Mouse (Mus musculus) kidney, postnatal 10 days (tissue): ENCODE results near the gene Foxn1.

Source experiments
- DNase-seq: peaks from one replicate; pipeline ENCODE4 v3.0.0; 2021; ENCODE audit warnings: mixed read lengths

Gene Foxn1

DNA sequence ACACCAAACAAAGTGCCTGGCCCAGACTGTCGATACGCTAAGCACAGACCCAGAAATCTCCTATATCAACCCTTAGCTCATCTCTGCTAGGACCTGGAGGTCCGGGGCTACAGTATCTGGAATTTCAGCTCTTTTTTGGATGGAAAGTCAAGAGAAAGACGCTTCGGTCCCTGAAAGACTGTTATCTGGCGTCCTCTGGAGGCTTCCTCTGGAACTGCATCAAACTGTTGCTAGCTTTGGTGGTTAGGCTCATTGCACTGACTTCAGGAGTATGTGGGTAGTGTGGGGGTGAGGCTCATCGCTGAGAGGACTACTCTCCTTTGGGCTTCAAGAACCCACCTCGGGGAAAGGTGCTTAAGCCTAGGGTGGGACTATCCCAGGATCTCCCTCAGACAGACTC lies 13.3 kb upstream of the Foxn1 start:
- peak; percentile 88 for DNase-seq

DNA sequence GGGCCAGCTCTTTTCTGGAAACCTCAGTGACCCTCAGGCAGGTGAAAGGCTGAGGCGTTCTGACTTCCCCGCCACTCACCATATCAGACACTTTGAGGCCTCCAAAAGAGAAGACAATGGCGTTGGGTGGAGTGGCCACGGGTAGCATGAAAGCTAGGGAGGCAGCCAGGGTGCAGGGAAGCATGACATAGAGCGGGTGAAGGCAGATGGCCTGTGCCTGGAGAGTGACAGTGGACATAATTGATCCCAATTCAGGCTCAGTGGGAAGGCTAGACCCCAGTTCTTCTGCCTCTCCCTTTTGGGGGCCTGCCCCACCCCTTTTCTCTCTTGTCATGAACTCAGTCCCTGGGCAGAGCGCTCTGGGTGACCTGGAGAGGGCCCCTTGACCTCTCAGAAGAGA lies 11.9 kb upstream of the Foxn1 start:
- no peak for DNase-seq

DNA sequence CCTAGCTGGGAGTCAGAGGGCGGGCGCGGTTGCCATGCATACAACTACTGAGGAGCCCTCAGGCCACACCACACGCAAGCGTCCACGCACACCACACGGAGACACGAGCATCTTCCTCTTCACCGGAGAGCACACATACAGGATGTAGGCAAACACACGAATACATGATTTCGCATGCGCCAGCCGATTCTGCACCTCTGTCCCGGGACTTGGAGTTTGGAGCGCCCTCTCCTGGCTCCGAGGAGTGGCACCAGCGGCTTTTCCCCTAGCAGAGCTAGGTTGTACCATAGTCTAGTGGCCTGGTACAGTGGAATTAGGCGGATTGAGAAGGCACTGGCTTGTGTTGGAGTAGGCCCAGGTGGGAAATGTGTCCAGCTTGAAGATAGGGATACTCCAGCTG lies 11.0 kb upstream of the Foxn1 start:
- peak; percentile 86 for DNase-seq

DNA sequence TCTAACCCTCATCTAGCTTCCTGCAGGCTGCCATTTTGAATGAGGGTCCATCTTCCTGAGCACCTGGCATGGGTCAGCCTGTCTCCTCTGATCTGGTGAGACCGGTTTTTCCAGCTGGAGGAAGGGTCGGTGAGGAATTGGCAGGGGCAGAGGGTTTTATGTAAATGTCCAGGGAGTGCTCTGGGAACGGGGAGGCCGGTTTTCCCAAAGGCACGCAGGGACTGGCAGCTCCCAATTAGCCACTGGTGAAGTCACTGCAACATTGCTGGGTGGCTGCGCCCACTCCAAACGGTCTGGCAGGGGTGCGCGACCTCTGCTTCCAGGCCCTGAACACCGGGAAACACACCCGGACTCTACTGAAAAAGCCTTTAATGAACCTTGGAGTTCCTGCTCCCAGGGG lies 10.6 kb upstream of the Foxn1 start:
- peak; percentile 47 for DNase-seq

DNA sequence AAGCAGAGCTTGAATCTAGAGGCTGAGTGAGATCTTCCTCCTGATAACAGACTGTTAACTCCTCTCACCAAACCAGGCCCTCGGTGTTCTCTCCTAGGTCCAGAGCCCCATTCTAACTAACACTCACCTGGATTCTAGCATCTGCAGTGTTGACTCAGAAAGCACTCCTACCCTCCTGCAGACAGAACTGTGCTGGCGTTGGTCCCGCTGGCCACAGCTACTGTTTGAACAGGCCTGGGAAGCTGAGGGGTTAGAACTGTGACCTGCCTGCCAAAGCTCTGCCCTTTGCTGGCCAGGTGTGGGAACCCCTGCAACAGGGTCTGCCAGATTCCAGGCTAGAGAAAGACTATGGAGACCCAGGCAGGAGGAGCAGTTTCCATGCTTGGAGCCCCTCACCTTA lies 6.4 kb upstream of the Foxn1 start:
- no peak for DNase-seq

DNA sequence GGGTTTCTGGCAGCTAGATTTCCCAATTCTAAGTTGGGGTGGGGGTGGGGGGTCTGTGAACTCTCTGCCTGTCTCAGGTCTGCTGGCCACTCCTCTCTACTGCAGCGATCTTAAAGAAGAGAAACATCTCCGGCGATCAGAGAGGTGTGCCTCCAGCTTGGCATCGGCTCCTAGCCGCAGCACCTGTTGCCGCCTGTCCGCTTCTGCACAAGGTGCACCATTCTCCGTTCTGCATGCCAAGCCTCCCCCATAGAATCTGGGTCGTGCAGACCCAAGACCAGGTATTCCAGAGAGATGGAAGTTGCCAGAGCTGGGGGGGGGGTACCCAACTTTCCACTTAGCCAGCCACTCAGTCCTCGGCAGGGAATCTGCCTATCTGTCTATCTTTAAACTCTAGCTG lies 582 bp downstream of the Foxn1 start:
- no peak for DNase-seq

DNA sequence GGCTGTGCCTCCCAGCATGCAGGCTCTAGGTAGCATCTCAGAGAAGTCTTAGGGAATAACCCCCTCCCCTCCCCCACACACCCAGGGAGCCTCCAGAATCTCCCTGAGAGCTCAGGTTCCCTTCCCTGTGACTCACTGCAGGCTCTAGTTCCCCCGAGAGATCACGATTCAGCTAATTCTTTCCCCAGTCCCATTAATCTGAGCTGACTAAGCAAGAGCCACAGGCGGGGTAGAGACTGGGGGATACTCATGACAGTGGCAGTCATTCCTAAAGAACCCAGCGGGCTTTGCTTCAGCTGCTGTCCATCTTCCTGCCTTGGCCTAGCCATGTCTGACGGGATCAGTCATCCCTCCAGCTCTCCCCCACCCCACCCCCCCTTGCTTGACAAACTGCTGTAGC lies 3.7 kb downstream of the Foxn1 start:
- no peak for DNase-seq

DNA sequence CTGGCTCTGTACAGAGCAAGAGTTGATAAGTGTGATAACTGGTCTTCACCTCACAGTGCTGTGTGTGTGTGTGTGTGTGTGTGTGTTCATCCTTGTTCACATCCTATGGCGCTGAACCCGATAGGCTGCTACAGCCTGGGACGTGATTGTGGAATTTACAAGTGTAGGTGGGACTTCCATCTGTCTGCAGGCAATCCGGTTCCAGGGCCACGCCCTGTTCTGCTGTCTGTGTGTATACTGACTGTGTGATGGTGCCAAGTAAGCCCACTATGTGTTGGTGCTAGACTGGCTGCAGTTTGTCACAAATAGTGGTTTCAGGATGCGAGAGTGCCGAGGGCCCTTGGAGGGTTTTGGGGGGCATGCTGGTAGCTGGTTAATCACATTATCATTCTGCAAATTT lies 4.1 kb downstream of the Foxn1 start:
- no peak for DNase-seq

DNA sequence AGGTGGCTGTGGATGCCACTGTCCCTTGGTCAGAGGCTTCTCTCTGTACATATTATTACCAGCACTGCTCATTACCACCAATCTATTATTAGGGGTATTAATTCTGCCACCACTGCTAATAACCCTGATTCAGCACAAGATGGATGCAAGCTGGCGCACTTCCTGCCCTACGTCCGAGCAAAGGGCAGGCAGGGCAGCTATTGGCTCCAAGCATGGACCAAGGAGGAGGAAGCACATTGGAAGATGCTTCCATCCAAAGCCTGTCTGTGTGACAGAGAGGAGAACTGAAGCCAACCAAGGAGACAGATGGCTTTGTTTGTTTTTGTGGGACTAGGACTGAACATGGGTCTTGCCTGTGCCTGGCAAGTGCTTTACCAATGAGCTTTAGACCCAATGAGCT lies 5.4 kb downstream of the Foxn1 start:
- no peak for DNase-seq

DNA sequence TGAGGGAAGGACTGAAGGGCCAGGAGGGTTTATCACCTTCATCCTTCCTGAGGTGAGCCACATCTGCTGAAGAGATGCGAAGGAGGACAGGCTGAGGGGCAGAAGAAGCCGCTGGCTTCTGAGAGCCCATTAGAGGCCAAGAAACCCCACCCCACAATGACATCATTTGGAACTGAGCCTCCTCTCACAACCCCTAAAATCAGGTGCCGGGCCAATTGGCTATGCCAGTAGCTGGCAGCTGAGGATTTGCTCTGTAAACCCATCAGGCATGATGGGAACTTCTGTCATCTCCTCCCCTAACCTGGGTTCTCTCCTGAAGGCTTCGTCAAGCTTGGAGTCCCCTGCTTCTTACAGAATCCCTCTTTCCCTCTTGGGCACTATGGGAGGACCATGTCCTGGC lies 6.0 kb downstream of the Foxn1 start:
- no peak for DNase-seq

DNA sequence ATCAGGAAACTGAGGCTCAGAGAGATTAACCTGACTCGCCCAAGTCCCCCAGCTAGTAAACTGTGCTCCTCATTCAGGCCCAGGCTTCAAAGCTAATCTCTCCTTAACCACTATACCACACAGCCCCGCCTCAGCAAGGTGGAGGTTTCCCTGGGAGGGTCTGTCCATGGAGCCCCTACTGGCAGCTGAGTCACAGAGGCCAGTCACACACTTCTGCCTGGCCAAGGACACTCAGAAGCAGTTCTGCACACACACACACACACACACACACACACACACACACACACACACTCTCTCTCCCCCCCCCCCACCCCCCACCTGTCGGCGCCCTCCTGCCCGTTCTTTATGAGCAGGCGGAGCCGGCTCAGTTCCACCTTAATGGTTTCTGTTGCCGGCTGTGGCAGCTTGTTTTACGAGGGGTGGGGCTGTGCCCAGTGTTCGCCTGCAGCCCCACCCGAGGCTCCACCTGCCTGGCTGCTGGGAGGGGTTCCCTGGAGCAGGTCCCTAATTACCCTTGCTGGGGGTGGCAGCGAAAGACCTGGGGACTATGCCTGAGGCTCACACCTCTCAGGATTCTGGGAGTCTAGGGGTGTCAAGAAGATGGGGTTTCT lies 8.7 kb downstream of the Foxn1 start:
- peak; percentile 63 for DNase-seq

DNA sequence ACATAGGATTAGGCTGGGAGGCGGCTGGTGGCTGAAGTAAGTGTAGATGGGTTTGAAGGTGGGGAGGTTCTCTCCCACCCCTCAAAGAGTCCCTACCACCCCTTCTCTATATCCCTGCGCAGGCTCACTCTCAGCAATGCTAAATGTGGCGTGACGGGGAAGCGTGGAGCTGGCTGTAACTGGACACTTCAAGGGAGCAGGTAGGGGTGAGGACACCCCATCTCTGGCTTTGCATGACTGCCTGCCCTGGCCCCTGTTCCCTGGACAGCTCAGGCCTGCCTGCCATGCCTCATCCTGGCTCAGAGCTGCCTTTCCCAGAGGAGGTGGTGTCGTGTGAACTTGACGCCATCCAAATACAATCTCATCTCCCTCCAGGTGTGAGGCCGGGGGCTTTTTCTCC lies 12.2 kb downstream of the Foxn1 start:
- peak; percentile 55 for DNase-seq

DNA sequence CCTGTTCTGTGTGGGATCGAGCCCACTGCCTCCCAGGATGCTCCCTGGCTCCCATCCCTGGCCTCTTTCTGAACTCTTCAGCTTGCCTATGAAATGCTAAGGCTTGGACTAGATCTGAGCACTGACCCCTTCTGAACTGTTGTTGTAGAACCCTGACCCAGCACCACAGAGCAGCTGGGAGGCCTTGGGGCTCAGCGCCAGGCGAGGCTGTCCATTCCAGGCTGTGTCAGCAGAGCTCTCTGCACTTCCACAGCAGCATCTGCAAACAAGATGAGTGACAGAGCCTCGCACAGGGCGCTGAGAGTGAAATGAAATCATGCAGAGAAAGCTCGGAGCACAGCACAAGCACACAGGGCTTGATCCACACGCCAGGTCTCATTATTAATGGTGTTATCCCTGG lies 13.7 kb downstream of the Foxn1 start:
- DNase-seq: peak; percentile 82

DNA sequence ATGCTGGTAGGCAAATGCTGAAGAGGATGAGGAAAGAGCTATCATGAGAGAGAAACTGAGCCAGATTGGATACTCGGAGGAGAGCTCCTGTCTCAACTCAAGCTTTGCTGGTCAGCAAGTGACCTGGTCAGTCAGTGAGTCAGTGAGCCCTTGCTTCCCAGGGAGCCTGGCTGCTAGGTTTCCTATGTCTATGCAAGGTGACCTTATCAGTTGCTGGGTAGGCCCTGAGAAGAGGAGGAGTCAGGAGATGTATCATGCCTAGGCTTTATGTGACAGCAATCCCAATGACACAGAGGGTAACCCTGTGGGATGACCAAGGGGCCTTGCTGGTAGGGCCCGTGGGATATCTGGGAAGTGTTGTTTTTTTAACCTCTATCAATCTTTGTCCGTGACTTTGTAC lies 14.2 kb downstream of the Foxn1 start:
- DNase-seq: no peak

DNA sequence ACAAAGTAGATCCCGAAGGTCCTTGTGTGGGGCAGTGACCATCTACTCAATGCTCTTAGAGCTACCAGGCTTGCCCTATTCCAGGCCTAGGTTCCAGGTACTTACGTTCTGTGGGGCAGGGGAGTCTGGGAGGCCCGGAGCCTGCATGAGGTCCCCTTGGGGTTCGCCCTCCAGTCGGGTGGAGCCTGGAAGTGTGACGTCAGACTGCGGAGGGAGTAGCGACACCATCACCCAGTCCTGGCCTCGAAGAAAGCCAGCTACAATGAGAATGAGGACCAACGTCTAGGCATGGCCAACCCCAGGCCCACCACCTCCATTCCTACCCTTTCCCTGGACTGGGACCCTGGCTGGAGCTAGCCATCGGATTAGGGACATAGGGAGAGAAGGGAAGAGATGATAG lies 14.6 kb downstream of the Foxn1 start:
- DNase-seq: no peak

DNA sequence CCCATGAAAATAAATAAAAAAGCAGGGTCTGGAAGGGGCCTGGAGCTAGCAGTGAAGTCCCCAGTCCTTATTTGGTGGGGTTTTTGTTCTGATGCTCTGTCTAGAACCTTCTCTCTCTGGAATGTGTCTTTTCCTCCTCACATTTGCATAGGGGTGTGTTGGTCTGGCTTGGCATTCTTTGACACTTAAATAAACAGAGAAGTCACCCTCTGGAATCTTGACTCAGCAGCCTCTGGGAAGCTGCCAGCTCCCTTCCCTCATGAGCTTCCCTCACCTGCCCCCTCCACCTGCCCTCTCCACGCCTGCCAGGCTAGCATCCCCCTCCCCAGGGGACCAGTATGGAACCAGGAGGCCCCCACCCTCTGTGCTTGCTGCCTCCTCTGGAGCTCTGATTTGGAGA lies 16.0 kb downstream of the Foxn1 start:
- peak; percentile 57 for DNase-seq

DNA sequence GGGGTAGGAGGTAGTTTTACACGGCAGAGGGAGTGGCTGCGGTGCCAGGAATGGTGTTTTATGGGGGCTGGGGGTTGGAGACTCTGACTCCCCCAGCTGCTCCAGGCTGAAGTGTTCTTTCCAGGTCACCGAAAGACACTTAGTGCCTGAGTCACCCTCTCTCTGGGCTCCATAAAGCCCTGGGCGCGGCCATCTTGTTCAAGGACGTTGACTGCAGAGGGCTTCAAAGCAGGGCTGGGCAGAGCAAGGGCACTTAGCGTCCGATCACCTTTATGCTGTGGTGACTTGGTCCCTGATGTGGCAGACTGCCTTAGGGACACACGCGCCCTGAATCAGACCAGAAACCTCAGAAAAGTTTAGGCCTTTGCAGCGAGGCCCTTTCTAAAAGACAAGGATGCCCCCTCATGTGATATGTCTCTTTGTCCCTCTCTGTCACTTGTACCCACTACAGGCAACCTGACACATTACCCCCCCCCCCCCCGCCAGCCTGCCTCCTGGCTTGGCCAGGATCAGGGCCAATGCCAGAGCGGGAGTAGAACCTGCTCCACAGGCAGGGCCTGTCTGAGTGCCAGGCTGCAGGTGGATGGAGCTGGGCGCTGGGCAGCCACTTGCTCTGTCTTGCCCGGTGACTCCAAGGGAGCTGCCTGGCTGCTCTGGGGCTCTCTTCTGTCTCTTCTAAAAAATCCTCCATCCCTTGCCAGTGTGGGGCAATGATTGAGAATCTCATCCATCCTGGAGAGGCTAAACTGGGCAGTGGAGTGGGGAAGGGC lies 18.7 kb downstream of the Foxn1 start:
- no peak for DNase-seq

DNA sequence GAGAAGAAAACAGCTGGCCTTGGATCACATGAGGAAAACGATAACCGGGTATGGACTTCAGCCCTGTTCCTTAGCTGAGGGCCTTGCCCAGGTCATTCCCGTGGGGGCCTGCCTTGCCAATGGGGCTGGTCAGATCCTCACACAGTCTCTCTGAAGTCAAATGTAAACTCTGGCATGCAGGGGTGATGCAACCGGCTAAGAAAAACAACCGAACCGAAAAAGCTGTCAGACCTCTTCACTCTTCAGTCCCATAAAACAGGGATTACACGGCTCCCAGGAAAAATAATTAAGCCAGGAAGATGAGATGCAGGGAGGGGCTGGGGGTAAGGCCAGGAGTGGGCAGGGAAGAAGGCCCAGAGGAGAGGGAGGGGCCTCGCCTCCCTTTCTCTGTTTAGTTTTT lies 22.3 kb downstream of the Foxn1 start:
- DNase-seq: peak; percentile 42

DNA sequence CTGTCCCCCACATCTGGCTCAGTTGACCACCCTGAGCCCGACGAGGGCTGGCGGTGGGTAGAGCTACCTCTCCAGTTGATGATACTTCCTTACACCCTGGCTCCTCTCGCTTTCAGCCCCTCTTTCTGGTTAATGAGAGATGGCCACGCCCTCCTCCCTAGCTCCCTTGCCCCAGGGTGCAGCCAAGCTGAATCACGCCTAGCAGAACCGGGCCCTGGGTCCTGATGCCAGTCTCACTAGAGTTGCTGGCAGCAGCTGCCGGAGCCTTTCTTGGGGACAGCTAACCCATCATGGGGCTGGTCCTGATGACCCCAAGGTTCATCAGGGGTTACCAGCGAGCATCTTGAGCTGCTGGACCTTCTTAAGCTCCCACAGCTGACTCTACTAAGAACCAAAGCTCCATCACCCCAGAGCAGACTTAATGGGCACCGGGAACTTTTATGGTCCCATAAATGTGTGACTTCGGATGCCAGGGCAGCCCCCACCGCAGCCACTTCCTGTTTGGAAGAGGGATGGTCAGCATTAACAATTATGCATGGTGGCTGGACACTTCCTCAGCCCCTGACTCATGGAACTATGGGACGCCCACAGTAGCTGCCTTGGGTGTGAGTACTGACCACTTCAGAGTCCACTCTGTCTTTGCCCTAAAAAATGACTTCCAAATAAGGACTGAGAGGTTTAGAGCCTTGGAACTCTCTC lies 22.9 kb downstream of the Foxn1 start:
- peak; percentile 56 for DNase-seq

DNA sequence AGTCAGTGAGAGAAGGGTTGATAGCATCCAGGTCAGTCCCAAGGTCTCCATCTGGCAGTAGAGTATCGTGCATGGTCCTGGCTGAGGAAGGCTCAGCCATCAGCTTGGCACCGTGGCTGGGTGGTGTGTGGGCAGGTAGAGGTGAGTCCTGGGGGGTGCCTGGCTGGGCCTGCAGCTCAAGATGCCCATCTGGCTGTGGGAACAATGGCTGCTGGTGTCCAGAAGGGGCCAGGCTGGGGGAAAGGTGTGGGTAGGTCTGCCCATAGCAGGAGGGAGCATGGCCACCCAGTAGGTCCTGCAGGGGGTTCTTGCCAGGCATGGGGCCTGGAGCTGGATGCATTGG lies 25.6 kb downstream of the Foxn1 start:
- no peak for DNase-seq

DNA sequence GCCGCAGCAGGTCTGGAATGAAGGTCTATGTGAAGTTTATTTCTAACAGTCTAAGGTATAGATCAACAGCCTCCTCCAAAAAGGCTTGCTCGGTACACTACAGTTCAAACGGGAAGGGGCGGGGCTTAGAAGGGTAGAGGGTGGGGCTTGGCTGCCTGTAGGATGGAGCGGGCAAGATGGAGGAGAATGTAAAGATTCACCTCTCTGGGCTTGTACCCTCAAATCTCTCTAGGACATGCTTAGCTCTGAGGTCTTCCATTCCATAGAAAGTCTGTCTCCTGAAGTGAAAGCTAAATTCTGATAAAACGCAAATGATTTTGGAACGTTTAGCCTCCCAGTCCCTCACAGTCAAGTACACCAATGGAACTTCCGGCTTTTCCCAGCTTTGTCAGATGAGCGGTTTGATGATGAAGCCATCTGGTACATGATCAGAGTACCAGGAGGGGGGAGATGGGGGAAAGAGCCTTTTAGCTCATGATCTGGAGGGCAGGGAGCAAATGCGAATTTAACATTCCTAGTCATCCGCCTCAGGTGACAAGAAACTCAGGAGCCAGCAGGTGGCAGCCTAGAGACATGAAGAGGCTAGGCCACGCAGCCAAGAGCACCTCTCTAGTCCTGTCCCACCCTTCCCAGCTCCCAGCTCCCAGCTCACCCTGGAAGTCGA lies 26.1 kb downstream of the Foxn1 start:
- DNase-seq: peak; percentile 92

DNA sequence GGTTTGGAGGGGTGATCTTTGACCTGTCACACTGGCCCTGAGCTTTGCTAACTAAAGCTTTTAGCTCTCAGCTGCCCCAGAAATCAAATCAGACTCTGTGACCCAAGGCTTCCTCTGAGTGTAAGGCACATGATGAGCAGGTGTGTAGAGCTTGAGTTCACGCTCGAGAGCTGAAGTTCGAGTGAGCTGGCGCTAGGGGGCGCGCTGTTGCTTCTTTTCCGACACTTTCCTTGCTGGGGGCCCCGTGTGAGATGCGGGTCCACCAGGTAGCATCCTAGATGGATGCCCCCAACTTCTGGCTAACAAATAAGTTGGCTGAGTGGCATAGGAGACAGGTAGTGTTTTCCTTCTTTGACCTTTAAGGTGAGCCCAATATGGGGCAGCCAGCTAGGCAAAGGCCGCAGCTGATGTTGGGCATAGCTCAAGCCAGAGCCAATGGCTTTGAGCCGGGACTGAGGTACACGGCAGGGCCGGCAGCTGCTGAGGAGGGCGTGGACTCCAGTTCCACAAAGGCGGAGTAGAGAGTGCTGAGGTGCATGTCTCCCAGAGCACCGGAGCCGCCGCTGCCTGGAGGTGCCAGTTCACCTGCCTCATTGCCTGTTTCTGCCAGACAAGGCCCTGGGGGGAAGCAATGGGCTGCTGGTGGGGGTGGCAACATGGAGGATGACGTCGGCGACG lies 27.9 kb downstream of the Foxn1 start:
- DNase-seq: peak; percentile 69
